Mouse (Mus musculus) forelimb bud, embryonic 11.5 days (tissue): ENCODE data around the gene Zmym1.
"Not testable (repeated sequence)": the region's sequence is repeated elsewhere in the genome, so short reads cannot be mapped to it uniquely, and the experiment has no call there.

Experiments used
- DNase-seq: peaks from one replicate; pipeline ENCODE4 v3.0.0-alpha.2; 2012; ENCODE audit warnings: low read depth, low spot score

Gene Zmym1

GRCm38 (mm10) chr4:127060585-127061290 is at the start of gene Zmym1:
Gene Zmym1, minus strand, starts transcription at chr4:127061152.
- peak; percentile 88 for DNase-seq

- DNase-seq, result no peak
Observed at GRCm38 (mm10) chr4:127110570-127110969, 49.6 kb upstream of the Zmym1 start.

DNA sequence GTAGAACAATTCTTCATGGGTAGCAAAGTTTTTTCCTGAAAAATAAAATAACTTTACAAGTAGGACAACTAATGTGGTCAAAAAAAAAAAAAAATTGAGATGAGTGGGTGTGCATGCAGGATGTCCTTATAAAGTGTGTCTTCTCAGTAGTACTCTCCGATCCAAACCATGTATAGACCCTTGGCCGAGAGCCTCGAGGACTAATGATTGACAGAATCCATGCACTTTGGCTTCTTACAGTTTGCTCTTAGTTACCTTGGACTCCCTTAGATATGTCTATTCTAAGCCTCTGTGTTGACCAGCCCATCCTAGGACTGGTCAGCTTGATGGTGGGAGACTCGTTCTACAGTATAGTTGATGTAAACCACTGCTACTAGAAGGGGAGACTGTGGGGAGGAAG is 46.6 kb upstream of the Zmym1 start:
- no peak for DNase-seq

GRCm38 (mm10) chr4:127099552-127099951 is 38.6 kb upstream of the Zmym1 start:
- not testable (repeated sequence) for DNase-seq

GRCm38 (mm10) chr4:127095090-127095489 is 34.1 kb upstream of the Zmym1 start:
- no peak for DNase-seq

- DNase-seq, result no peak
Observed at GRCm38 (mm10) chr4:127091188-127091587, 30.2 kb upstream of the Zmym1 start.

DNA sequence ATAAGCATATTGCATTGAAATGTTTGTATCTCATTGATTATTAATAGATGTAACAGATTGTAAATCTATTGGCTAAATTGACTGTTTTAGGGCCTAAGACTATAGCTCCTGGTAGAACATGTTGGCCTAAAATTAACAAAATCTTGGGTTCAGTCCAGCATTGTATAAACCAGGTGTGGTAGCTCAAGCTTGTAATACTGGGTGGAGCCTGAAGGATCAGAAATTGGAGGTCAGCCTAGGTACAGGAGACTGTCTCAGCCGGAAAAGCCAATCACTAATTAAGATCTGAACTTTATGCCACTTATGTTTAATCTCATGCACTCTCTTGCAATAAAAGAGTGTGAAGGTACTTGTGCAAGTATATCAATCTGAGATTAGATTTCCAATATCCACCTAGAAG is 24.8 kb upstream of the Zmym1 start:
- DNase-seq, result no peak

GRCm38 (mm10) chr4:127083131-127083530 is 22.2 kb upstream of the Zmym1 start:
- DNase-seq, result no peak

GRCm38 (mm10) chr4:127080806-127081205 is 19.9 kb upstream of the Zmym1 start:
- DNase-seq, result no peak

GRCm38 (mm10) chr4:127076875-127077548 is 16.1 kb upstream of the Zmym1 start, which contains the start of gene Zmym6:
Gene Zmym6, plus strand, starts transcription at chr4:127077383.
- peak; percentile 94 for DNase-seq

DNA sequence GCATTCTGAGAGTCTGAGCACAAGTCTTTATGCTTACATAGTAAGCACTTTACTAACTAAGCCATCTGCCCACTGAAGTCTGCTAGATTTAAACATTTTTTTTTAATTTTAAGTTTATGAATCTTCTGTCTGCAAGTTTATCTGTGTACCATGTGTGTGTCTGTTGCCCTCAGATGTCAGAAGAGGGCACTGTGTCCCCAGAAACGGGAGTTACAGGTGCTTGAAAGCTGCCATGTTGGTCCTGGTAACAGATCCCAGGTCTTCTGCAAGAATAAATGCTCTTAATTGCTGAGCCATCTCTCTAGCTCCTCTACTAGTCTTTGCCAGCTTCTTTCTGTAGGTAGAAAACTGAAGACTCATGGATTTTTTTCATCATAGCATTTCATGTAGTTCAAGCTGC is 14.0 kb upstream of the Zmym1 start:
- no peak for DNase-seq

DNA sequence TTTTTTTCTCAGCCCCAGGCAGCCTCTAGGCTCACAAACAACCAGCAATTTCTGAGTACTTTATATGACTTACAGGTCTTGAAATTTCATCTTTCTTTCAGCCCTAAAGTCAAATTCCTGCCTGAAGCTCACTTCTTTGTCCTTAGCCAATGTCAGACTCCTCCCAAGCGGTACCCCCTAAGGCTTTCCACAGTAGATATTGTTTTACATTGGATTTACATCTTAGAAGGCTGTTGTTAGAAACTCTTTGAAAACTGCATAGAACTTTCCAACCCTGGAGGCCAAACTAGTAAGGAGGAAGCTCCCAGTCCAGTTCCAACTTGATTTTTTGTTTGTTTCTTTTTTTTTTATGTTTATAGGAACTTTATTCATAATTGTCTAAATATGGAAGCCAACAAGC is 3.1 kb upstream of the Zmym1 start:
- no peak for DNase-seq

DNA sequence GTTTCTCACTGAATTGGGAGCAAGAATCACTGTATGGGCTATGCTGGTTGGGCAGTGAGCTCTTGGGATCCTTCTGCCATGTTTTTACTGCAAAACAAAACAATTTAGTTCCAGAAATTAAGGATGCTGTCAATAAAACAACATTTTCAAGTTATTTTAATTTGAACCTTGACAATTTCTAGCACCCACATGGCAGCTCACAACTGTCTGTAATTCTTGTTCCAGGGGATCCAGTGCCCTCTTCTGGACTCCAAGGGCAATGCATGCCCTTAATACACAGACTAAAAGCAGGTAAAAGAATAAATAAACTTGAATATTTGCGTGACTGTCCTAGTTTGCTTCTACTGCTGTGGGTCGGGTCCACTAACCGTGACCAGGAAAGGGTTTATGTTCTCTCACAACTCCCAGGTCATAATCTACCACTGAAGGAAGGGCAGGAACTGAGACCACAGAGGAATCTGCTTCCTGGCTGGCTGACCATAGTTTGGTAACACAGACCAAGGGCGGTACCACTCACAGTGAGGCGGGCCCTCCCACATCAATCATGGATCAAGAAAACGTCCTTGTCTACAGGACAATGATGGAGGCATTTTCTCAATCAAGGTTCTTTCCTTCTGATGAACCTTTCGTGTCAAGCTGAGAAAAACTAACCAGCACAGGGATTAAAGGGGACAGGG is 6.3 kb downstream of the Zmym1 start:
- DNase-seq, result no peak

DNA sequence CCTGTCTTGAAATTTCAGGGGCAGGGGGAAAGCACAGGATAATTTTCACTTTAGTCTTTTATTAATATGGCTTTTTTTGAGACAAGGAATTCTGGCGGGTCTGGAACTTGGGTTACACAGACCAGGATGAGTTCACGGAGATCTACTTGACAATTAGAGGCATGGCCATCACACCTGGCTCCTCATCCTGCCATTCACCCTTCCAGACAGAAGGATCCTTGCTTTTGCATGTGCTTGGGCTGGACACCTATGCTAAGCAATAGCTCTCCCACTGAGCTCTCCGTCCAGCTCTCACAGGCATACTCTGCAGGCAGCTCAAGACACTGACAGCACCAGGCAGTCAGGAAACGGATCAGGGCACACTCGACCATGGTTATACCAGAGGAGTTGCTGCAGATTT is 7.9 kb downstream of the Zmym1 start:
- no peak for DNase-seq

GRCm38 (mm10) chr4:127051121-127051520 is 9.8 kb downstream of the Zmym1 start:
- no peak for DNase-seq

- no peak for DNase-seq
Observed at GRCm38 (mm10) chr4:127043540-127043939, 17.4 kb downstream of the Zmym1 start.

DNA sequence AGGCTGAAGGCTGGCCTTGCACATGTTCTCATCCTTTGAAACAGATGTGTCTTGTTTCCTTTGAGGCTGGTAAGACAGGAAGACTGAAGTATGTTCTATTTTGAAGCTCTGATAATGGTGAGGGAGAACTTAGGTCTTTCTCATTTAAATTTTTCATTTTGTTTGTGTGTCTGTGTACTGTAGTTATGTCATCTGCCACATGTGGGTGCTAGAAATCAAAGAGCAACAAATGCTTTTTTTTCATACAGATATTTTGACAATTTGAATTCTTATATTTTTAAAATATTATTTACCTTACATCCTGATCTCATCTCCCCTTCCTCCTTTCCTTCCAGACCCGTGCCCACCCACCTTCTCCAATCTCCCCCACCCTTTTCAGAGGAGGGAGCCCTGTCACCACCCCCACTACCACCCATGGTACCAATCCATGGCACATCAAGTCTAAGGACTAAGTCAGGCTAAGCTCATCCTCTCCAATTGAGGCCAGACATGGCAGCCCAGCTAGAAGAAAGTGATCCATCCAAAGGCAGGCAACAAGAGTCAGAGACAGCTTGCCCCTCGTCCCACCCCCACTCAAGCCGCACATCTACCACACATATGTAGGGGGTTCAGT is 21.0 kb downstream of the Zmym1 start:
- no peak for DNase-seq

DNA sequence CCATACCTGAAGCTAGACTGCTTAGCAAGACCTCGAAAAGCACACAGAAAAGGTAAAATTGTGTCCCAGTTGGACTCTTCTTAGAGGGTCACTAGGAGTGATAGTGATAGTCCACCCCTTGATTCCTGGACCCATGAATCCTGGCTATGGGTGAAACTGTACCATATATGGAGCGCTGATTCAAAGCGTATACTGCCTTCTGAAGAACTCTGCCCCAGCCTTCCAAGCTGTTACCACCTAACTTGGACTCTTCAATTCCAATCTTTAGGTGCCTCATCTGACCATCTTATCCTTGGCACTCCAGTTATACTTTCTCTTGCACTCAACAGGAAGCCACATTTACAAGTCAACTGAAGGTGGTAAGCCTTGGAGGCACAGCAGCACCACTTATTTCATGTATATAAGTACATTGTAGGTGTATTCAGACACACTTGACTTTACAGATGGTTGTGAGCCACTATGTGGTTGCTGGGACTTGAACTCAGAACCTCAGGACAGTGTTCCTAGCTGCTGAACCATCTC is 22.1 kb downstream of the Zmym1 start:
- no peak for DNase-seq

- DNase-seq, result no peak
Observed at GRCm38 (mm10) chr4:127037908-127038827, 22.8 kb downstream of the Zmym1 start.

DNA sequence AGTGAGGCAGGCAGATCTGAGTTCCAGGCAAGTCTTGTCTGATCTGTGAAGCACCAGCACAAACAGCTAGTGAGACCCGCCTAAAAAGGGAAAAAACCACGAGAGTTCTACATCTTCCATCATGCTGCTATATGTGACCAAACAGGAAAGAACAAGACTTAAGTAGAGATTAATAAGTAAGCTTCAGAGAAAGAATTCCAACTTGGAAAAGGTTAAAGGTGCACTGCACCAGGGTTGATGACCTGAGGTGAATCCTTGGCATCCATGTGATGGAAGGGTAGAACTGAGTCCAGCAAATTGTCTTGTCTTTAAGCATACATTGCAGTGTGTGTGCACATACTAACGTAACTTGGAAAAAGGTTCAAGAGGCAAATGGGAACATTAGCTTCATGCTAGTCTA is 23.8 kb downstream of the Zmym1 start:
- DNase-seq, result no peak
